Mouse (Mus musculus) spleen, postnatal 36 days (tissue): ENCODE results near the gene Ankrd63.

Source experiments
- DNase-seq, 2 experiments: peaks; one replicate each; pipeline ENCODE4 v3.0.0; 2022; ENCODE audit warnings: low spot score in 2 of 2, mixed read lengths in 1 of 2

Ankrd63 gene

GRCm38 (mm10) chr2:118693370-118693966, 10.3 kb downstream of the Ankrd63 start:
- no peak for DNase-seq

- no peak for DNase-seq
Observed at GRCm38 (mm10) chr2:118689875-118690274, 13.9 kb downstream of the Ankrd63 start.

GRCm38 (mm10) chr2:118687791-118688190, 16.0 kb downstream of the Ankrd63 start:
- DNase-seq = no peak

GRCm38 (mm10) chr2:118686693-118687092, 17.1 kb downstream of the Ankrd63 start:
- no peak for DNase-seq

GRCm38 (mm10) chr2:118685088-118685487, 18.7 kb downstream of the Ankrd63 start:
- no peak for DNase-seq

GRCm38 (mm10) chr2:118682544-118683260, 21.1 kb downstream of the Ankrd63 start:
- no peak for DNase-seq

GRCm38 (mm10) chr2:118680926-118681325, 22.8 kb downstream of the Ankrd63 start:
- no peak for DNase-seq

- DNase-seq = no peak
Observed at GRCm38 (mm10) chr2:118679577-118679976, 24.2 kb downstream of the Ankrd63 start.

GRCm38 (mm10) chr2:118677817-118678216, 25.9 kb downstream of the Ankrd63 start:
- DNase-seq = no peak

- DNase-seq = no peak
Observed at GRCm38 (mm10) chr2:118676839-118677741, 26.7 kb downstream of the Ankrd63 start.

- no peak for DNase-seq
Observed at GRCm38 (mm10) chr2:118674500-118674899, 29.3 kb downstream of the Ankrd63 start.

- DNase-seq = no peak
Observed at GRCm38 (mm10) chr2:118673686-118674465, 29.9 kb downstream of the Ankrd63 start.

GRCm38 (mm10) chr2:118671728-118672127, 32.0 kb downstream of the Ankrd63 start:
- DNase-seq = no peak

GRCm38 (mm10) chr2:118669785-118670184, 34.0 kb downstream of the Ankrd63 start:
- DNase-seq = no peak

- DNase-seq = no peak
Observed at GRCm38 (mm10) chr2:118669245-118669644, 34.5 kb downstream of the Ankrd63 start.

- no peak for DNase-seq
Observed at GRCm38 (mm10) chr2:118667181-118667580, 36.6 kb downstream of the Ankrd63 start.

GRCm38 (mm10) chr2:118665616-118666015, 38.1 kb downstream of the Ankrd63 start:
- DNase-seq = no peak

GRCm38 (mm10) chr2:118664975-118665516, 38.7 kb downstream of the Ankrd63 start:
- DNase-seq = no peak

- DNase-seq = no peak
Observed at GRCm38 (mm10) chr2:118663804-118664766, 39.7 kb downstream of the Ankrd63 start.
